Mouse (Mus musculus) R1 (cell line): ENCODE measurements around the gene Kcnq1.

Experiments used
- DNase-seq: peaks from one replicate; pipeline ENCODE4 v3.0.0-alpha.2; 2018; ENCODE audit warnings: low read depth, low spot score

Kcnq1 gene

GRCm38 (mm10) chr7:143311471-143311870, 205.3 kb downstream of the Kcnq1 start:
- no peak for DNase-seq

- DNase-seq: no peak
Measured at GRCm38 (mm10) chr7:143313572-143314319, 207.6 kb downstream of the Kcnq1 start.

DNA sequence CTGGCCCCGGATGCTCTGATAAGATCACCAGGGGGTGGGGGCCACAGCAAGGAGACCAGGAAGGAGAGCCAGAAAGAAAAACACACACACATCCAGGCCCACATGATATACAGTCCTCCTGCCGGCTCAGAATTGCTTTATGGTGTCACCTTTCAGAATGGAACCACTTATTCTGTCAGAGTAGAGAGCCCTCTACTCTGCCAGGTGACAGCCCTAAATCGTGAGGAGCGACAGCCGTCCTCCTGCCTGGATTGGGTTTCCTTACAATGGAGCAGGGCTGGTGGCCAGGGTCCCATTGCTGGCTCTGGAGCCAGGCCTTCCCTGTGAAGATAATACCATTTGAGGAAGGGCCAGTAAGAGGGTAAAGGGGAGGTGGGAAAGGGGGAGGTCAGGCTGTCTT, 212.3 kb downstream of the Kcnq1 start:
- no peak for DNase-seq

GRCm38 (mm10) chr7:143320367-143320766, 214.2 kb downstream of the Kcnq1 start:
- DNase-seq: no peak

GRCm38 (mm10) chr7:143325051-143325450, 218.9 kb downstream of the Kcnq1 start:
- no peak for DNase-seq

GRCm38 (mm10) chr7:143328185-143328915, 222.2 kb downstream of the Kcnq1 start:
- no peak for DNase-seq

DNA sequence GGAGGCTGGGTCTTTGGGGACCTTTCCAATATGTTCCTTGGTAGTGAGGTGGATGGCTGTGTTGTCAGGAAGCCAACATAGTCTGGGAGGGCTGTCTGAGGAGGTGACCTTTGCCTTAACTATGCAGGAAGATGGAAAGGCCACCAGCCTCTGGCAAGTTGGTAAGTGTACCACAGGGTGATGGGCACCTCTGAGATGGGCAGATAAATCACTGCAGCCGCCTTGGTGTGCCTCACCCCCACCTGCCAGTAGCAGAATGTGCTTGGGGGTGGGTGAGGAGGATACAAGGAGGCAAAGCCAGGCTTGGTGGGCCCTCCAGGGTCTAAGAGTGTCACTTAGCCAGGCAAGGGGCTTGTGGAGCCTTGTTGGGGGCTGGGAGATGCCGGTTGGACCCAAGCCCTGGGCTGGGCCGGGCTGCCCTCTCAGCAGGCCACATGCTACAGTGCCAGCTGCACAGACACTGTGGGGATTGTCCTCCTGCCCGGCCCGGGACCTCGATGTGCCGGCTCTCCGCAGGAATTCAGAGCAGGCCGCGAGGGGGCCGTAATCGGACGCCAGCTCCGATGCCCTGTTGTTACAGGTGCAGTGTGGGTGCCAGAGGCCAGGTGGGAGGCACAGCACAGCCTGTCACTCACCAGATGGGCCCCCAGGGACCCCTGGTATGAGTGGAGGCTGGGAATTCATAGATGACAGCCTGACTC, 223.1 kb downstream of the Kcnq1 start:
- no peak for DNase-seq

GRCm38 (mm10) chr7:143333040-143333439, 226.9 kb downstream of the Kcnq1 start:
- DNase-seq: no peak

DNA sequence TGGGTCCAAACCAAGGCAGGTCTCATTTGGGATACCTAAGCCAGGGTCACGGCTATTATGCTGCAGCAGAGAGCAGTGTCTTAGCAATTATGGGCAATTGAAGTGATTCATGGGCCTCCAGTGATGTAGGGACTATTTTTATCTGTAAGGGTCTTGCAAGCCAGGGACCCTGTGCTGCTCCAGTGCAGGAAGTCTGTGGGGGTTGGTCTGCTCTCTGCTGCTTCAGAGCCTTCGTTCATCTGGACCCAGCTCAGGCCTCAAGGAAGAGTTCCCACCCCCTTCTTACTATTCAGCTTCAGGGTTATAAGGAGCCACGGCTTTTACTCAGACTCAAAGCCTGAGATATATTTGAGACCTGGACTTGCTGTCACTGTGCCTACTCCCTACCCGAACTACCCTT, 227.4 kb downstream of the Kcnq1 start:
- DNase-seq: no peak

- DNase-seq: no peak
Measured at GRCm38 (mm10) chr7:143338690-143339089, 232.5 kb downstream of the Kcnq1 start.

GRCm38 (mm10) chr7:143340601-143341281, 234.6 kb downstream of the Kcnq1 start:
- DNase-seq: no peak

GRCm38 (mm10) chr7:143341301-143341980, 235.3 kb downstream of the Kcnq1 start:
- DNase-seq: no peak

GRCm38 (mm10) chr7:143343781-143344306, 237.7 kb downstream of the Kcnq1 start:
- DNase-seq: no peak

DNA sequence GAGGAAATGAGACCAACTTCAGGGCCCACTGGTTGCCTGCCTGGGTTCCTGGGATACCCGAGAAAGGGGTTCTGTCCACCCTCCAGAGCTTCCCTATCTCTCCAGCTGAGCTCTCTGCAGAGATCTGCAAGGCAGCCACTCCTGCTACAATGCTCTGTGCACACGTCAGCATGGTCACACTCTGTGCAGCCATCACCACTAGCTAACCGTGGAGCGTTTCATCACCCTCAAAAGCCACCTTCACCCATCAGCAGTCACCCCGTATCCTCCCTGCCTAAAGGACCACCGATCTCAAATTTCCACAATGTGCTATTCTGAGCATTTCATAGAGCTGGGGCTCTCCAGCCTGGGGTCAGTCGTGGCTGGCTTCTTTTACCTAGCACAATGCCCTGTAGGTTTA, 243.1 kb downstream of the Kcnq1 start:
- no peak for DNase-seq

DNA sequence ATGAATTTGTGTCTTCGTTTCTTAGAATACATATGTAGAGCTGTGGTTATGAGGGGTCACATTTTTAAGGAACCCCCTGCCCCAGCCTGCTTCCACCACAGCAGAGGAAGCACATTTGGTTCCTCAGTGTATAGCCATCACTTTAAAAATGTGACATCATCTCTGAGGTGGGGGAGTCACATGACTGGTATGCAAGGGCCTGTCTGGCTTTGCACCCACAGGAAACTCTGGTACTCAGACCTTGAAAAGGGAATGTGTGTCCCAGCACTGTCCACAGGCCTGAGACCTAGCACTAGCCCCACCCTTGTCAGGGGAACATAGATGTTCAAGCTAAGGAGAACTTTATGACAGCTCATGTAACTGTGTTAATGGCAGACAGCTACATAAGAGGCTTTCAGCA, 243.7 kb downstream of the Kcnq1 start:
- no peak for DNase-seq

- DNase-seq: peak; percentile 10
Measured at GRCm38 (mm10) chr7:143355831-143356230, 249.7 kb downstream of the Kcnq1 start.

- DNase-seq: no peak
Measured at GRCm38 (mm10) chr7:143357109-143357508, 250.9 kb downstream of the Kcnq1 start.

- no peak for DNase-seq
Measured at GRCm38 (mm10) chr7:143357831-143358230, 251.7 kb downstream of the Kcnq1 start.

DNA sequence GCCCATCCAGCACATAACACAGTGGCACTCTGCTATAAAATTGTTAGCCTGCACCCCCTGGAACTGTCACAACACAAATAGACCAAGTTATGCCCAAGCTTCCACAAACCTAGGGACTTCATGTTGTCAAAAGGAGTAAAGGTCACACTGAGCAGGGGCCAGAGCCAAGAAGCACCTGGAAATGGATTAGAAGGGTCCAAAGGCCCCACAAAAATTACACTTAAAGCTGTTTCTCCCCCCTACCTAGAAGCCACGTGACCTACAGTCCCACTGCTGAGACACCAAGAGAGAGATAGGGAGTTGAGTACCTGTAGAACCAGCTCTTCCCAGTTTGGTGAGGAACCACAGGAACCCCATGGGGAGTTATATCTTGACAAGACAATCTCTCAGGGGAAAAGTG, 253.6 kb downstream of the Kcnq1 start:
- DNase-seq: no peak

DNA sequence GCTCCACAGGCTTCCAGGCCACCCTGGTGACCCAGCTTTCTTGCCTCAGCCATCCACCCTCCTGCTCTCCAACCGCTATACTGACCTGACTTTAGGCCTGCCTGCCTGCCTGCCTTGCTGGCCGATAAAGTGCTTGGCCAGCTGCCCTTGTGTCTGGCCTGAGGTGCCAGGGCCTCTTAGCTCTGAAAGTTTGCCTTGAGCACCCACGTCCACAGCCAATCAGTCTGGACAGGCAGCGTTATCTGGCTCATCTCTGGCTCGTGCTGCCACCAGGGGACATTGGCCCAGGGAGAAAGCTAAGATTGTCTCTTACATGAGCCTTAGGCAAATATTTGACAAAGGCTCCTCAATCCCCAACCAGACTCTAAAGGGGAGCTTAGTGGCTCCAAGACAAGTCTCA, 254.6 kb downstream of the Kcnq1 start:
- no peak for DNase-seq
